Mouse (Mus musculus) liver, embryonic 14.5 days (tissue): ENCODE measurements at regions not wholly inside any gene's neighbourhood (a gene's known extent, or its start where the extent isn't known, plus 50 kb on each side); places are given as distances from the start of the nearest gene placed in this dataset.

ENCODE experiments used
- CTCF ChIP-seq: IDR thresholded peaks from 2 replicates; pipeline ENCODE4 v1.5.1; 2016; ENCODE audit warnings: antibody characterized with exemption, low read depth, control low read depth
- EP300 ChIP-seq: IDR thresholded peaks from 2 replicates; pipeline ENCODE4 v1.6.1; 2016; ENCODE audit warnings: antibody characterized with exemption, low read depth

DNA sequence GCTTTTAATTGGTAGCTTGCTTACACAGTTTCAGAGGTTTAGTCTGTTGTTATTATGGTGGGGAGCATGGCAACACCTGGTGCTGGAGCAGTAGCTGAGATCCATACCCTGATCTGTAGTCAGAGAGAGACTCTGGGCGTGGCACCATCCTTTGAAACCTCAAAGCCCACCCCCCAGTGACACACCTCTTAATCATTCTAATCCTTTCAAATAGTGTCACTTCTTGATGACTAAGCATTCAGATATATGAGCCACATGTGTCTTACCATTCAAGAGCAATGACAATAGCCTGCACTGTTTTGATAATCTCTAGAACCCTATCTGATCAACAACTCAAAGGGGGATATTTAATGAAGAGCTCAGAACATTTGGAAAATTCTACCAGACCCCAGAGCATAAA lies 57.6 kb upstream of the Mroh9 start:
- TF ChIP-seq EP300 (no peak), CTCF (no peak)
